Mouse (Mus musculus) kidney, postnatal 14 days (tissue): ENCODE data around the gene Il11.

Experiments used
- DNase-seq: peaks from one replicate; pipeline ENCODE4 v3.0.0; 2022; ENCODE audit warnings: mixed read lengths

Gene Il11

GRCm38 (mm10) chr7:4742482-4742819 lies 40.2 kb downstream of the Il11 start:
- no peak for DNase-seq

- peak; percentile 7 for DNase-seq
Measured at GRCm38 (mm10) chr7:4741672-4742481, 40.8 kb downstream of the Il11 start.

GRCm38 (mm10) chr7:4741151-4741550 lies 41.5 kb downstream of the Il11 start:
- DNase-seq: peak; percentile 84

GRCm38 (mm10) chr7:4740309-4740727 lies 42.3 kb downstream of the Il11 start:
- no peak for DNase-seq

- peak; percentile 99 for DNase-seq
Measured at GRCm38 (mm10) chr7:4739544-4740275, 42.9 kb downstream of the Il11 start, which contains the start of gene Kmt5c. Kmt5c (plus strand) TSS chr7:4740115.

- no peak for DNase-seq
Measured at GRCm38 (mm10) chr7:4739041-4739543, 43.6 kb downstream of the Il11 start.

- peak; percentile 39 for DNase-seq
Measured at GRCm38 (mm10) chr7:4732968-4733392, 49.7 kb downstream of the Il11 start.

- DNase-seq: no peak
Measured at GRCm38 (mm10) chr7:4731090-4731489, 51.6 kb downstream of the Il11 start.

GRCm38 (mm10) chr7:4725169-4725568 lies 57.5 kb downstream of the Il11 start, which contains the start of gene Tmem150b:
Tmem150b (minus strand) TSS chr7:4725249.
- DNase-seq: no peak

GRCm38 (mm10) chr7:4724359-4724758 lies 58.3 kb downstream of the Il11 start:
- no peak for DNase-seq

GRCm38 (mm10) chr7:4723508-4723907 lies 59.2 kb downstream of the Il11 start:
- DNase-seq: peak; percentile 18
